Comparison of ENCODE assay signal across 8 mouse cellular contexts in the genomic region with DNA sequence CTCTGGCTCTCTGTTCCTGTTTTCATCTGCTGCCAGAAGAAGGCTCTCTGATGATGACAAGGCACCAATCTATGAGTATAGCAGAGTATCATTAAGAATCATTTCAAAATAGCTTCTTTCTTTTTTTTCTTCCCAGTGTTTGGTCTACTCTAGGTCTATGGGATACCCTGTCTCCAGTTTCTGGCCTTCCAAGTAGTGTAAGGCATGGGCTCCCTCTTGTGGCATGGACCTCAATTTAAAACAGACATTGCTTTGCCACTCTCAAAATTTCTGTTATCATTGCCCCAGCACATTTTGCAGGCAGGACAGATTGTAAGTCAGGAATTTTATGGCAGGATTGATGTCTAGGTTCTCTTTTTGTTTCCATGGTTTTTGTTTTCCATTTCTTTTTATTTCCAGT.
DNase-seq lines count a peak whose midpoint lies in the region; ATAC-seq and TF ChIP-seq lines count a peak whose summit lies in the region.

No protein-coding gene starts in this region.

- H3K4me1 ChIP-seq in hindbrain, embryonic 10.5 days (replicated peaks), result no peaks in the 10 kb centered on the region
- H3K4me1 ChIP-seq in hindbrain, embryonic 12.5 days, result no peaks in the 10 kb centered on the region
- H3K4me1 ChIP-seq in forebrain, postnatal 0 days (ENCODE audit: insufficient read depth), result no peaks in the 10 kb centered on the region

- no peaks in the 10 kb centered on the region for H3K9me3 ChIP-seq in hindbrain, embryonic 10.5 days
- H3K9me3 ChIP-seq in hindbrain, embryonic 12.5 days (replicated peaks), result no peaks in the 10 kb centered on the region
- H3K9me3 ChIP-seq in forebrain, postnatal 0 days (ENCODE audit: low read length), result no peaks in the 10 kb centered on the region

- H3K9ac ChIP-seq in hindbrain, embryonic 12.5 days, result no peak overlapping the region
- H3K9ac ChIP-seq in forebrain, postnatal 0 days, result no peak overlapping the region

- no peaks in the 10 kb centered on the region for H3K27me3 ChIP-seq in hindbrain, embryonic 10.5 days (ENCODE audit: insufficient read depth, poor library complexity, severe bottlenecking)
- no peaks in the 10 kb centered on the region for H3K27me3 ChIP-seq in hindbrain, embryonic 12.5 days
- no peaks in the 10 kb centered on the region for H3K27me3 ChIP-seq in forebrain, postnatal 0 days (ENCODE audit: insufficient read depth, low read length)

- H3K27ac ChIP-seq in hindbrain, embryonic 10.5 days, result no peak overlapping the region
- no peak overlapping the region for H3K27ac ChIP-seq in hindbrain, embryonic 12.5 days
- no peak overlapping the region for H3K27ac ChIP-seq in forebrain, postnatal 0 days (ENCODE audit: low read depth, low read length)

- H3K36me3 ChIP-seq in hindbrain, embryonic 10.5 days, result no peaks in the 10 kb centered on the region
- no peaks in the 10 kb centered on the region for H3K36me3 ChIP-seq in hindbrain, embryonic 12.5 days
- H3K36me3 ChIP-seq in forebrain, postnatal 0 days (ENCODE audit: insufficient read depth), result no peaks in the 10 kb centered on the region

- H3K4me2 ChIP-seq in hindbrain, embryonic 12.5 days (replicated peaks), result no peak overlapping the region
- no peak overlapping the region for H3K4me2 ChIP-seq in forebrain, postnatal 0 days (ENCODE audit: low read depth)

- ATAC-seq in hindbrain, embryonic 12.5 days (ENCODE audit: low FRiP score), result no peak
- ATAC-seq in forebrain, postnatal 0 days, result no peak

- H3K4me3 ChIP-seq in hindbrain, embryonic 10.5 days, result no peak overlapping the region
- no peak overlapping the region for H3K4me3 ChIP-seq in hindbrain, embryonic 12.5 days
- H3K4me3 ChIP-seq in forebrain, postnatal 0 days (ENCODE audit: low read depth, low read length), result no peak overlapping the region

- intact Hi-C loops in left cerebral cortex, postnatal 4 days (cut with DNase I), result loop anchor here (10.0 kb wide), 1 partner anchor 947 kb away; no protein-coding TSS in a partner anchor

- peak; percentile 18 for DNase-seq in hindbrain, embryonic 10.5 days (ENCODE audit: low spot score)
- DNase-seq in 3T3-L1 (ENCODE audit: low read depth, low spot score), result peak; percentile 15
- DNase-seq in brain, adult 2 months (ENCODE audit: low read depth, low spot score), result peak; percentile 64
- peak; percentile 33 for DNase-seq in forebrain, postnatal 0 days
- peak; percentile 35 for DNase-seq in left cerebral cortex, postnatal 4 days
- no peak for DNase-seq in thymus, postnatal 4 days
- no peak for DNase-seq in thymus, postnatal 14 days

- peak; percentile 60 for TF ChIP-seq CTCF in forebrain, postnatal 0 days (IDR thresholded peaks at IDR 0.05; ENCODE audit: low read depth)

Comparison
In these comparisons a context has a peak if more than half of its experiments do, and no peak if none do; other contexts are left out.
1. DNase-seq: peak in hindbrain, embryonic 10.5 days (single experiment), 3T3-L1 (single experiment), brain, adult 2 months (single experiment), forebrain, postnatal 0 days (single experiment) and left cerebral cortex, postnatal 4 days (single experiment); none in thymus, postnatal 4 days (single experiment) and thymus, postnatal 14 days (single experiment).